Mouse (Mus musculus): Measurements from ENCODE around the gene Slc38a2.

DNA sequence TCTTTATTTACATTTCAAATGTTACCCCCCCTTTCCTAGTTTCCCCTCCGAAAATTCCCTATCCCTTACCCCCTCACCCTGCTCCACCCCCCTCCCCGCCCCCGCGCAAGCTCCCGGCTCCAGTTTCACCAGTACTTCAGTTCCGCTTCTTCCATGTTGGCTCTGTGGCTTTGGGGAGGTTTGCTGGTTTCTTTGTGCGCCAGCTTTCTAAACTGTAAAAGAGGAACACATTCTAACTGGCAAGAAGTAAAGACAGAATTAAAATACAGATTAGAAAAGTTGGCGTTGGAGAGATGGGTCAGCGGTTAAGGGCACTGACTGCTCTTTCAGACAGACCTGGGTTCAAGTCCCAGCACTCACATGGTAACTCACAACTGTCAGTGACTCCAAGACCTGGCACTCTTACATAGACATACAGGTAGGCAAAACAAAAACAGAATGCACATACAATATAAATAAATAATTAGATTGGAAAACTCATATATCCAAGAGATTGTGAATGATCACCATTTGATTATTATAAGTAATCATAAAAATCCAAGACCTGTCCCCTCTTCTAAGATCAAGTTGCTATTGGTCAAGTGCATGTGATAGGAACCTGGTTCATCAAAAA lies 15.7 kb upstream of the Slc38a2 start:
- TF ChIP-seq CTCF (IDR thresholded peaks at IDR 0.05; ENCODE audit: low read depth) (no peak), EP300 (IDR thresholded peaks at IDR 0.05; ENCODE audit: low read depth) (no peak)
